Mouse (Mus musculus) limb, embryonic 14.5 days (tissue): ENCODE results near the gene Pkp4. TPM values are rescaled to one million over a fixed set of nuclear protein-coding genes. Genes with fewer than 3 reads are reported as not detected.

Experiments used
- ATAC-seq: fragments of 200-750 bp; cut with Nextera tagmentation; 2 replicates; pipeline ENCODE4 v1.8.0; 2017; ENCODE audit warnings: low read depth, moderate number of reproducible peaks, moderate TSS enrichment; ENCODE audit not compliant: low FRiP score
- DNase-seq: peaks from one replicate; pipeline ENCODE4 v3.0.0-alpha.2; 2015; ENCODE audit warnings: low spot score
- H3K27ac ChIP-seq: fragments of 300-500 bp; sonication (generic); replicated peaks from 2 replicates; pipeline ENCODE4 v1.5.1; 2014; ENCODE audit warnings: low read depth, mild to moderate bottlenecking, low read length, moderate library complexity, mixed read lengths
- H3K27me3 ChIP-seq: fragments of 300-500 bp; sonication (generic); 2 replicates; pipeline ENCODE4 v1.6.1; 2014; ENCODE audit warnings: low read length, mixed read lengths; ENCODE audit not compliant: control insufficient read depth, insufficient read depth
- H3K36me3 ChIP-seq: fragments of 300-500 bp; sonication (generic); 2 replicates; pipeline ENCODE4 v1.6.1; 2014; ENCODE audit warnings: mild to moderate bottlenecking, low read length, moderate library complexity, mixed read lengths; ENCODE audit not compliant: control insufficient read depth, insufficient read depth
- H3K4me1 ChIP-seq: fragments of 300-500 bp; sonication (generic); 2 replicates; pipeline ENCODE4 v1.6.1; 2014; ENCODE audit warnings: antibody characterized with exemption, low read length, mixed read lengths; ENCODE audit not compliant: control insufficient read depth, insufficient read depth
- H3K4me2 ChIP-seq: fragments of 300-500 bp; sonication (generic); replicated peaks from 2 replicates; pipeline ENCODE4 v1.6.1; 2014; ENCODE audit warnings: low read depth, mild to moderate bottlenecking, low read length, moderate library complexity; ENCODE audit not compliant: severe bottlenecking
- H3K4me3 ChIP-seq: fragments of 300-500 bp; sonication (generic); replicated peaks from 2 replicates; pipeline ENCODE4 v1.5.1; 2014; ENCODE audit warnings: low read length
- H3K9ac ChIP-seq: fragments of 300-500 bp; sonication (generic); 2 replicates; pipeline ENCODE4 v1.6.1; 2014; ENCODE audit warnings: mild to moderate bottlenecking, low read depth, low read length, moderate library complexity; ENCODE audit not compliant: severe bottlenecking
- H3K9me3 ChIP-seq: fragments of 300-500 bp; sonication (generic); 2 replicates; pipeline ENCODE4 v1.6.1; 2016; ENCODE audit warnings: low read length; ENCODE audit not compliant: control insufficient read depth
- POLR2A ChIP-seq: fragments of 200-500 bp; IDR thresholded peaks from 2 replicates; pipeline ENCODE4 v1.8.0; 2012; ENCODE audit warnings: inconsistent platforms, mild to moderate bottlenecking, moderate library complexity, borderline replicate concordance; ENCODE audit not compliant: insufficient read depth, insufficient read length; ENCODE audit errors: extremely low read depth
- WGBS: fragments of 180-500 bp; shearing (Covaris S2); extraction: QIAGEN DNeasy Blood & Tissue Kit; methylation state at CpG from one replicate; pipeline ENCODE4 v1.1.7; 2014; 5-methylcytosine and 5-hydroxymethylcytosine counted together
- polyA plus RNA-seq, 2 experiments: library from polyadenylated mRNA; depleted of rRNA in 1 of 2; stranded (reverse) in 1 of 2; unstranded in 1 of 2; fragments of >200 nt; fragmentation: Nextera tagmentation in 1 of 2; extraction: Ambion mirVana in 1 of 2; gene quantifications; 2 replicates each; pipeline versions ENCODE4 v1.2.1 to v1.2.3; 2012 to 2014

Pkp4 gene
- polyA plus RNA-seq, 2 experiments: 31.3 to 48.7 TPM

DNA sequence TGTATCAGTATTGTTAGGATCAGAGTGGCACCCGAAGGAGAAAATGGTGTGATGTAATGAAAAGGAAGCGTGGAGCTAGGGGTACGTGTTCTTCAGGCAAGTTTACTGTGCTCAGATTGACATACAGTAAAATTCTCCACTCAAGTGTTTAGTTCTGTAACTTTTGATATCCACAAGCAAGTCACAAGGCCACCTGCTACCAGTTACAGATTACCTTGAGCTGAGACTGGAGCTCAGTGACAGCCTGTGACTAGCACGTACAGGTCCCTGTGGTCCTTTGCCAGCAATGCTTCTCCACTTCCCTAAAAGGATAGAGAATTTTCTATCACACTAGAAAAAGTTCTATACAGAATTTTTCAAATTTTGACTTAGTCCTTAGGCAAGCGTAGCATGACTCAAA lies 73.9 kb downstream of the Pkp4 start:
- Histone ChIP-seq H3K27me3 (no peaks in the 10 kb centered on the region), H3K4me3 (no peak overlapping the region), H3K4me1 (no peaks in the 10 kb centered on the region), H3K36me3 (no peaks in the 10 kb centered on the region), H3K4me2 (no peak overlapping the region), H3K27ac (no peak overlapping the region), H3K9ac (no peak overlapping the region), H3K9me3 (no peaks in the 10 kb centered on the region)
- ATAC-seq (no peak), DNase-seq (no peak)
- WGBS: 91% methylated on average over 5 of the region's 5 CpGs
- no peak for TF ChIP-seq POLR2A

DNA sequence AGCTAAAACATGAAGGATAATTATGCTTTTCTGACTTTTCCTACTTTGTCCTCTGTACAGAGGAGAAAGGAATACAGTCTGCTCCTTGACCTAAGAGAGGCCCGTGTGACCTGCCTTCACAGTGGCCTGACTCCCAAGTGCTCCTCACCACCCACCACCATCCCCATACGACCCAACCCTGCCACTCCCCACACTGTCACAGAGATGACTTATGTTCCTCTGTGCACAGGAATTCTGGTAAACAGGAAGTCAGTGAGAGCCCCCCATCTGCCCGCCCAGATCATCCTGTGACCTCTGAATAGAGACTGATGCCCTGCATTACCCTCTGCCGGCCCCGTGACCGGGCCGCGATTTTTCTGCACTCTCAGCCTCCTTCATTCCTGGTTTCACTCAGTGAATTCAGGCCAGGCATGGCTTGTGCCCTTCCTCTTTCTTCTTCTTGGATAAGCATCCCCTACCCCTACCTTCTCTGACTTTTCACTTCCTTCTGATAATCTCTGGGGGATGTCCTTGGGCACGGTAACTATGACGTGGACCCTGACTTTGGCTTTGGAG lies 79.3 kb downstream of the Pkp4 start:
- Histone ChIP-seq H3K9me3 (no peaks in the 10 kb centered on the region), H3K36me3 (0 out of 2 replicates have a peak, but pooled peaks cover 3% of the 10 kb centered on the region), H3K27ac (no peak overlapping the region), H3K4me3 (no peak overlapping the region), H3K27me3 (no peaks in the 10 kb centered on the region), H3K9ac (no peak overlapping the region), H3K4me2 (no peak overlapping the region), H3K4me1 (no peaks in the 10 kb centered on the region)
- WGBS: 79% methylated on average over 10 of the region's 10 CpGs
- no peak for DNase-seq
- no peak for ATAC-seq
- no peak for TF ChIP-seq POLR2A

DNA sequence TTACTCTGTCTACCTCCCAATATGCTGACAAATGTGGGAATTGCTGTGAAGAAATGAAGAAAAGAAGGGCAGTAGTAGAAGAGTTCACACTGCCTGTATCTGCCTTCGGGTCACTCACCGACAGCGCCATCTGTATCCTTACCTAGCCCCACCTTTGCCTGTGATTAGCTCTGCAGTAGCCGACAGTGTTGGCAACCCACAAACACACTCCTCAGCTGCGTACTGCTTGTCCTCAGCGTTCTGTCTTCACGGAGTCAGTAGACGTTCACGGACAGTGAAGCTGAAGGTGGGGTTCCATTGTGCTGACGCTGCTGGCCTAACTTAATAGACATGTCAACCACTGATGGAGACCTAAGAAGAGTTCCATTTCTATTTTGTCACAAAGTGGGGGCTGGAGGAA lies 81.5 kb downstream of the Pkp4 start:
- Histone ChIP-seq H3K27me3 (no peaks in the 10 kb centered on the region), H3K9me3 (no peaks in the 10 kb centered on the region), H3K9ac (no peak overlapping the region), H3K4me3 (no peak overlapping the region), H3K4me2 (no peak overlapping the region), H3K4me1 (no peaks in the 10 kb centered on the region), H3K27ac (no peak overlapping the region), H3K36me3 (0 out of 2 replicates have a peak, but pooled peaks cover 3% of the 10 kb centered on the region)
- no peak for TF ChIP-seq POLR2A
- ATAC-seq (no peak), DNase-seq (no peak)
- 94% methylated on average over 10 of the region's 10 CpGs for WGBS

GRCm38 (mm10) chr2:59244273-59245097 lies 83.8 kb downstream of the Pkp4 start:
- ATAC-seq (no peak), DNase-seq (no peak)
- no peaks in the 10 kb centered on the region for H3K9me3 ChIP-seq
- 0 out of 2 replicates have a peak, but pooled peaks cover 3% of the 10 kb centered on the region for H3K36me3 ChIP-seq
- H3K4me3 ChIP-seq: no peak overlapping the region
- no peaks in the 10 kb centered on the region for H3K4me1 ChIP-seq
- no peak overlapping the region for H3K27ac ChIP-seq
- TF ChIP-seq POLR2A: no peak
- no peaks in the 10 kb centered on the region for H3K27me3 ChIP-seq
- no peak overlapping the region for H3K9ac ChIP-seq
- 89% methylated on average over 12 of the region's 12 CpGs for WGBS
- no peak overlapping the region for H3K4me2 ChIP-seq

- no peak overlapping the region for H3K27ac ChIP-seq
- H3K4me1 ChIP-seq: no peaks in the 10 kb centered on the region
- no peak overlapping the region for H3K4me2 ChIP-seq
- TF ChIP-seq POLR2A: no peak
- H3K9me3 ChIP-seq: no peaks in the 10 kb centered on the region
- H3K36me3 ChIP-seq: 0 out of 2 replicates have a peak, but pooled peaks cover 3% of the 10 kb centered on the region
- H3K9ac ChIP-seq: no peak overlapping the region
- 89% methylated on average over 3 of the region's 3 CpGs for WGBS
- DNase-seq (no peak), ATAC-seq (no peak)
- no peaks in the 10 kb centered on the region for H3K27me3 ChIP-seq
- H3K4me3 ChIP-seq: no peak overlapping the region
These were observed 84.4 kb downstream of the Pkp4 start for GRCm38 (mm10) chr2:59245098-59245388.
